Mouse (Mus musculus) monocyte, adult 2 months (primary cell): ENCODE results near the gene Ccdc15.
"Not testable (repeated sequence)": the region's sequence is repeated elsewhere in the genome, so short reads cannot be mapped to it uniquely, and the experiment has no call there.

Source experiments
- DNase-seq, 2 experiments: peaks; one replicate each; pipeline ENCODE4 v3.0.0; 2022; ENCODE audit warnings: low spot score in 2 of 2, low read depth in 1 of 2

Gene Ccdc15

GRCm38 (mm10) chr9:37351266-37351665 is 3.0 kb upstream of the Ccdc15 start:
- DNase-seq, result no peak

GRCm38 (mm10) chr9:37349050-37349449 is 818 bp upstream of the Ccdc15 start:
- no peak for DNase-seq

- DNase-seq, result no peak
Observed at GRCm38 (mm10) chr9:37347184-37347987, 846 bp downstream of the Ccdc15 start.

- DNase-seq, result no peak
Observed at GRCm38 (mm10) chr9:37345406-37345805, 2.8 kb downstream of the Ccdc15 start.

GRCm38 (mm10) chr9:37329456-37329855 is 18.8 kb downstream of the Ccdc15 start:
- no peak for DNase-seq

GRCm38 (mm10) chr9:37301720-37302119 is 46.5 kb downstream of the Ccdc15 start:
- no peak for DNase-seq

GRCm38 (mm10) chr9:37300501-37300900 is 47.7 kb downstream of the Ccdc15 start:
- DNase-seq, result not testable (repeated sequence)

GRCm38 (mm10) chr9:37295586-37295985 is 52.6 kb downstream of the Ccdc15 start:
- no peak for DNase-seq

- no peak for DNase-seq
Observed at GRCm38 (mm10) chr9:37266622-37267021, 81.6 kb downstream of the Ccdc15 start.

GRCm38 (mm10) chr9:37255889-37256225 is 92.4 kb downstream of the Ccdc15 start:
- DNase-seq, result no peak

GRCm38 (mm10) chr9:37255149-37255888 is 92.9 kb downstream of the Ccdc15 start, which contains the start of gene Slc37a2:
Gene Slc37a2, minus strand, starts transcription at chr9:37255738.
- DNase-seq, result peak in 1 of 2 experiments; percentile 44

GRCm38 (mm10) chr9:37254531-37255110 is 93.6 kb downstream of the Ccdc15 start:
- DNase-seq, result no peak

- no peak for DNase-seq
Observed at GRCm38 (mm10) chr9:37250631-37251030, 97.6 kb downstream of the Ccdc15 start.

GRCm38 (mm10) chr9:37249976-37250375 is 98.3 kb downstream of the Ccdc15 start:
- DNase-seq, result no peak

GRCm38 (mm10) chr9:37248381-37248906 is 99.8 kb downstream of the Ccdc15 start:
- DNase-seq, result no peak

- peak; percentile 67 to 69 for DNase-seq
Observed at GRCm38 (mm10) chr9:37247429-37247828, 100.8 kb downstream of the Ccdc15 start.

- DNase-seq, result no peak
Observed at GRCm38 (mm10) chr9:37245810-37246209, 102.4 kb downstream of the Ccdc15 start.

GRCm38 (mm10) chr9:37245404-37245803 is 102.8 kb downstream of the Ccdc15 start:
- DNase-seq, result no peak

GRCm38 (mm10) chr9:37244600-37244999 is 103.6 kb downstream of the Ccdc15 start:
- no peak for DNase-seq

- no peak for DNase-seq
Observed at GRCm38 (mm10) chr9:37242764-37243163, 105.5 kb downstream of the Ccdc15 start.

GRCm38 (mm10) chr9:37235951-37236737 is 112.1 kb downstream of the Ccdc15 start:
- no peak for DNase-seq
